Mouse (Mus musculus) ES-E14 (cell line): Measurements from ENCODE around the gene Mylk4.

Experiments used
- CHD2 ChIP-seq: IDR thresholded peaks from 2 replicates; pipeline ENCODE4 v1.6.1; 2014; ENCODE audit warnings: mild to moderate bottlenecking, low read depth, low read length, inconsistent platforms
- MAFK ChIP-seq: IDR thresholded peaks from 2 replicates; pipeline ENCODE4 v1.6.1; 2014; ENCODE audit warnings: mild to moderate bottlenecking, low read depth, low read length, inconsistent platforms; ENCODE audit not compliant: insufficient read depth
- ZNF384 ChIP-seq: IDR thresholded peaks from 2 replicates; pipeline ENCODE4 v1.6.1; 2012; ENCODE audit warnings: low read depth, low read length, inconsistent platforms

- TF ChIP-seq ZNF384, result no peak
- TF ChIP-seq CHD2, result no peak
- 0 out of 2 replicates have a peak, but pooled peaks have one; percentile 35 for TF ChIP-seq MAFK
Observed at GRCm38 (mm10) chr13:32823126-32823525, 39.4 kb upstream of the Mylk4 start.
